In the genomic region with DNA sequence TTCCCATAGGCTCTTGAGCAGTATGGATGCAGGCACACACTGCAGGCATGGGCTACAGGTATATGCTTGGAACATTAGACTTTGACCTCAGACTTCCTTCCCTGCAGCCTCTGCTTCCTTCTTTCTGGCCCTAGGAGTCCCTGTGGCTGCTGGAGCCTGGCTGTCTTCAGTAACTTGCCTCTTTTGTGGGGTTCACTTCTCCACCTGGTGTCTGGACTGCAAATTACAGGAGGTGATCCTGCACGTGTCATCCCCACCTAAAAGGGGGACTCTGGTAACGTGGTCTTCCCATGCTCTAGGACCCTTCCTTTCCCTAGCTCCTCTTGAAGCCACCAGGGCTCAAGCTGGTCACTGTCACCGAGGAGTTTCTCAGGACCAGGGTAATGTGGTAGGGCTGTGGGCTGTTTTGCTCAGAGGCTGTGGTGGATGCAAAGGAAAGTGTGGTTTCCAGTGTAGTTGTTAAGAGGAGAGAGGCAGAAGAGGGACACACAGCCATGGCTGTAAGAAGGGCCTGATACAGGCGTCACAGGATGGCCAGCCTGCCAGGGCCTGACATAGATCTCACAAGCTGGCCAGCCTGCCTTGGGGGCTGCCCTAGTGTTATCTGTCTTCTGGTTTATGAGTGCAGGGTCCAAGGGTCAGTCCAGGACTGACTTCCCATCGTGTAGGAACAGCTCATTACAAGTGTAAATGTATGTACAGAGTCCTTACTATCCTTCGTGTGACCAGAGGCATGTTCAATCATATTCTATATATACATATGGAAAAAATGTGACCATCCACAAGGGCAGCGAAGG, we compare ENCODE assay signal across 8 mouse cellular contexts. TPM values are rescaled to one million over a fixed set of nuclear protein-coding genes. Genes with fewer than 3 reads are reported as not detected.
DNase-seq lines count a peak whose midpoint lies in the region; ATAC-seq lines count a peak whose summit lies in the region.

No protein-coding gene starts in this region.

- peak; percentile 48 for DNase-seq in adrenal gland, adult 2 months
- no peak for DNase-seq in adrenal gland, postnatal 4 days (ENCODE audit: low spot score in 2 of 2)
- peak; percentile 42 for DNase-seq in right cerebral cortex, postnatal 14 days
- DNase-seq in right cerebral cortex, postnatal 25 days, result no peak
- peak; percentile 25 for DNase-seq in forelimb bud, embryonic 11.5 days (ENCODE audit: low read depth, low spot score)
- DNase-seq in large intestine, adult 2 months (ENCODE audit: low read depth, low spot score), result peak; percentile 57
- no peak for DNase-seq in frontal cortex, postnatal 25 days (ENCODE audit: low spot score in 2 of 2)

- ATAC-seq in megakaryocyte-erythroid progenitor cell, adult 5-6 weeks (replicated peaks; ENCODE audit: low FRiP score, low TSS enrichment, poor library complexity, severe bottlenecking), result peak; percentile 79

- WGBS in large intestine, adult 2 months, result 30% methylated on average over 7 of the region's 7 CpGs

RNA-seq across cellular contexts. Expression of gene Iqgap2, which starts 59.6 kb away (rescaled TPM):
- 100 to 1,000 TPM; 107 to 186 TPM for total RNA-seq in adrenal gland, adult 2 months (2021)
- 9.0 and 9.5 TPM in 2 replicates for polyA plus RNA-seq in adrenal gland, adult 2 months (2012; rRNA removed)
- total RNA-seq in adrenal gland, postnatal 4 days (2021), result 10 to 100 TPM; 93.7 to 97.7 TPM
- 20.4 and 47.6 TPM in 2 replicates for polyA plus RNA-seq in large intestine, adult 2 months (2012; rRNA removed)
- total RNA-seq in megakaryocyte-erythroid progenitor cell, adult 5-6 weeks (2014; fragmentation: Nextera tagmentation), result 42.7 and 49.2 TPM in 2 replicates
- total RNA-seq in megakaryocyte-erythroid progenitor cell, adult 5-6 weeks (2017), result 91.1 and 135 TPM in 2 replicates

Comparison
In these comparisons a context has a peak if more than half of its experiments do, and no peak if none do; other contexts are left out.
1. DNase-seq: peak in adrenal gland, adult 2 months (single experiment), right cerebral cortex, postnatal 14 days (single experiment), forelimb bud, embryonic 11.5 days (single experiment) and large intestine, adult 2 months (single experiment); none in adrenal gland, postnatal 4 days (0 of 2), right cerebral cortex, postnatal 25 days (single experiment) and frontal cortex, postnatal 25 days (0 of 2).